Mouse (Mus musculus) erythroblast, embryonic 14.5 days (primary cell): ENCODE measurements around the gene Cd33.

Source experiments
- GATA1 ChIP-seq: IDR thresholded peaks from 2 replicates; pipeline ENCODE4 v1.6.1; 2012; ENCODE audit warnings: low read length, inconsistent platforms, mixed read lengths
- TAL1 ChIP-seq: IDR thresholded peaks from 3 replicates; pipeline ENCODE4 v1.6.1; 2012; ENCODE audit warnings: low read length, inconsistent platforms, mixed read lengths

DNA sequence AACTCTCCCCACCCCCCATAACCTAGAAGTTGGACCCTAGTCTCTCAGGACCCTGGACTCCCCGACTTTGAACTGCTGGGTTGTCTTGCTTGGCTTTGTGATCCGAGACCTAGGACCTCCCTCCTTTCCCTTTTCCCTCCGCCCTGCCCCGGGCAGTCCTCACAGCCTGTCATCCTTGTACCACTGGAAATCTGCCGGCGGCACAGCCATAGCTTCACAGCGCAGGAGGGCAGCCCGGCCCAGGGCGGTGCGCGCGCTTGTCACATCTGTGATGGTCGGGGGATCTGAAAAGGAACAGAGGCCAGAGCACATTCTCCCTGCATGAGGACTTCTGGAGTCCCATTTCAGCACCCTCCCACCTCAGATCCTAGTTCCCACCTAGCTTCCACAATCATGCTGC, 67.9 kb downstream of the Cd33 start:
- TF ChIP-seq GATA1 = no peak
- TF ChIP-seq TAL1 = no peak
